Comparison of ENCODE assay signal across 11 mouse cellular contexts in genomic region chr13:37967565-37967964, GRCm38 (mm10). TPM values are rescaled to one million over a fixed set of nuclear protein-coding genes. Genes with fewer than 3 reads are reported as not detected.
DNase-seq lines count a peak whose midpoint lies in the region; ATAC-seq and TF ChIP-seq lines count a peak whose summit lies in the region.
"Had no signal": no experiment of that assay in that cellular context is flagged by ENCODE, and none has a peak within 500 bp of the region (broad histone marks: within the 10 kb centered on the region; RNA-seq: fewer than 3 reads in every experiment).

No protein-coding gene starts in this region.

- no peaks in the 10 kb centered on the region for H3K27me3 ChIP-seq in intestine, postnatal 0 days (replicated peaks; ENCODE audit: control insufficient read depth, insufficient read depth, low read length)
- H3K27me3 ChIP-seq in intestine, embryonic 16.5 days (replicated peaks; ENCODE audit: control insufficient read depth, insufficient read depth, low read length): no peaks in the 10 kb centered on the region
- H3K27me3 ChIP-seq in forebrain, embryonic 13.5 days: 0 out of 2 replicates have a peak, but pooled peaks cover 7% of the 10 kb centered on the region

- H3K4me1 ChIP-seq in intestine, postnatal 0 days (replicated peaks; ENCODE audit: control insufficient read depth, insufficient read depth, low read length): no peaks in the 10 kb centered on the region
- H3K4me1 ChIP-seq in intestine, embryonic 16.5 days (ENCODE audit: control insufficient read depth, insufficient read depth, low read length): peaks cover 44% of the 10 kb centered on the region
- peaks cover 2 to 19% of the 10 kb centered on the region in 2 experiments; a peak in 3 of 4 replicates for H3K4me1 ChIP-seq in ES-E14 (ENCODE audit: control insufficient read depth in 2 of 2, insufficient read depth in 2 of 2, low read length in 2 of 2, poor library complexity in 1 of 2)
- peaks cover 23% of the 10 kb centered on the region for H3K4me1 ChIP-seq in forebrain, embryonic 13.5 days

- no peak for ATAC-seq in intestine, postnatal 0 days
- no peak for ATAC-seq in intestine, embryonic 16.5 days
- ATAC-seq in forebrain, embryonic 13.5 days: no peak
- ATAC-seq: liver, postnatal 0 days had no signal

- no peak overlapping the region for H3K4me3 ChIP-seq in intestine, postnatal 0 days (ENCODE audit: low read depth, low read length)
- H3K4me3 ChIP-seq in intestine, embryonic 16.5 days (ENCODE audit: low read length): no peak overlapping the region
- H3K4me3 ChIP-seq in ES-E14 (ENCODE audit: insufficient read depth in 1 of 2, low read depth in 1 of 2, low read length in 2 of 2, poor library complexity in 1 of 2, severe bottlenecking in 1 of 2): peak overlapping the region; percentile 2 to 34; a peak in 3 of 4 replicates
- no peak overlapping the region for H3K4me3 ChIP-seq in forebrain, embryonic 13.5 days

- no peak for TF ChIP-seq CTCF in intestine, postnatal 0 days (IDR thresholded peaks at IDR 0.05; ENCODE audit: low read depth)

- no peaks in the 10 kb centered on the region for H3K36me3 ChIP-seq in intestine, postnatal 0 days (ENCODE audit: control insufficient read depth, insufficient read depth)
- H3K36me3 ChIP-seq in intestine, embryonic 16.5 days (ENCODE audit: control insufficient read depth, insufficient read depth, low read length): no peaks in the 10 kb centered on the region
- no peaks in the 10 kb centered on the region; the same call in 1 of the 2 replicates for H3K36me3 ChIP-seq in ES-E14 (ENCODE audit: control insufficient read depth, insufficient read depth, low read length, poor library complexity, severe bottlenecking)
- 0 out of 2 replicates have a peak, but pooled peaks cover 2% of the 10 kb centered on the region for H3K36me3 ChIP-seq in forebrain, embryonic 13.5 days (ENCODE audit: poor library complexity, severe bottlenecking)

- peak overlapping the region; percentile 4; the same call in 1 of the 2 replicates for H3K4me2 ChIP-seq in intestine, postnatal 0 days (replicated peaks; ENCODE audit: low read depth)
- no peak overlapping the region for H3K4me2 ChIP-seq in intestine, embryonic 16.5 days (ENCODE audit: low read depth, low read length)
- H3K4me2 ChIP-seq in forebrain, embryonic 13.5 days: no peak overlapping the region

- DNase-seq in ES-E14 (ENCODE audit: low read depth, low spot score): no peak
- peak; percentile 27 for DNase-seq in lung, postnatal 25 days (ENCODE audit: low spot score)
- DNase-seq in cerebellum, adult 11-12 months: no peak
- no peak for DNase-seq in ovary, postnatal 36 days (ENCODE audit: low spot score)
- DNase-seq in adrenal gland, postnatal 36 days: no peak
- DNase-seq: cerebellum, adult 18-20 months; liver, postnatal 0 days; thymus, postnatal 36 days had no signal

- no peak overlapping the region for H3K27ac ChIP-seq in intestine, postnatal 0 days (ENCODE audit: low read depth, low read length)
- no peak overlapping the region for H3K27ac ChIP-seq in intestine, embryonic 16.5 days (ENCODE audit: low read length)
- no peak overlapping the region for H3K27ac ChIP-seq in ES-E14 (ENCODE audit: insufficient read depth, low read depth, low read length, poor library complexity, severe bottlenecking)
- 0 out of 2 replicates have a peak overlapping the region, but pooled peaks have one; percentile 3 for H3K27ac ChIP-seq in forebrain, embryonic 13.5 days

- 67% methylated on average over 10 of the region's 10 CpGs for WGBS in intestine, postnatal 0 days
- WGBS in intestine, embryonic 16.5 days: 65% methylated on average over 10 of the region's 10 CpGs
- WGBS in forebrain, embryonic 13.5 days: 65% methylated on average over 10 of the region's 10 CpGs

- no peaks in the 10 kb centered on the region for H3K9me3 ChIP-seq in intestine, postnatal 0 days (ENCODE audit: control insufficient read depth)
- H3K9me3 ChIP-seq in intestine, embryonic 16.5 days (ENCODE audit: control insufficient read depth, low read length): no peaks in the 10 kb centered on the region
- H3K9me3 ChIP-seq in ES-E14 (ENCODE audit: control insufficient read depth, insufficient read depth, low read depth, low read length): no peaks in the 10 kb centered on the region
- H3K9me3 ChIP-seq in forebrain, embryonic 13.5 days (replicated peaks): no peaks in the 10 kb centered on the region

- H3K9ac ChIP-seq in intestine, postnatal 0 days (ENCODE audit: low read depth, low read length): no peak overlapping the region
- H3K9ac ChIP-seq in intestine, embryonic 16.5 days (ENCODE audit: low read depth, low read length): no peak overlapping the region
- H3K9ac ChIP-seq in ES-E14 (ENCODE audit: insufficient read depth, low read depth, low read length, poor library complexity, severe bottlenecking): peak overlapping the region; percentile 5; the same call in 1 of the 2 replicates
- H3K9ac ChIP-seq in forebrain, embryonic 13.5 days: no peak overlapping the region
- H3K9ac ChIP-seq: liver, postnatal 0 days had no signal

- in situ Hi-C loops in ES-E14 (cut with MboI; ENCODE audit: low sequenced_read_pairs in 2 of 2, unreplicated experiment in 2 of 2): no loop called here

TF ChIP-seq in ES-E14, 5 proteins besides CTCF, POLR2A, EP300 and RAD21:
- TF ChIP-seq ZC3H11A (IDR thresholded peaks at IDR 0.05; ENCODE audit: borderline replicate concordance, low read depth, low read length) (no peak), ZNF384 (IDR thresholded peaks at IDR 0.05; ENCODE audit: low read depth, low read length) (no peak), MAFK (IDR thresholded peaks at IDR 0.05; ENCODE audit: insufficient read depth, low read depth, low read length) (no peak), CHD2 (IDR thresholded peaks at IDR 0.05; ENCODE audit: low read depth, low read length) (no peak), HCFC1 (IDR thresholded peaks at IDR 0.05; ENCODE audit: borderline replicate concordance, insufficient read depth, low read length) (no peak)

RNA-seq across cellular contexts. Expression of gene Ssr1, which starts 26.5 kb away (rescaled TPM):
- 76.2 and 77.9 TPM in 2 replicates for polyA plus RNA-seq in intestine, postnatal 0 days (2015; fragmentation: Nextera tagmentation; extraction: Ambion mirVana)
- 126 and 129 TPM in 2 replicates for polyA plus RNA-seq in intestine, embryonic 16.5 days (2015; fragmentation: Nextera tagmentation; extraction: Ambion mirVana)
- 71.3 and 82.0 TPM in 2 replicates for total RNA-seq in ES-E14 (2012; rRNA removed)
- polyA plus RNA-seq in forebrain, embryonic 13.5 days (2015; fragmentation: Nextera tagmentation; extraction: Ambion mirVana): 77.3 and 77.5 TPM in 2 replicates
- total RNA-seq in adrenal gland, postnatal 36 days (2021): 100 to 1,000 TPM; 155 to 162 TPM

Comparison
In these comparisons a context has a peak if more than half of its experiments do, and no peak if none do; other contexts are left out.
1. H3K4me3 ChIP-seq: peak in ES-E14 (2 of 2); none in intestine, postnatal 0 days (single experiment), intestine, embryonic 16.5 days (single experiment) and forebrain, embryonic 13.5 days (single experiment).